Mouse (Mus musculus) CH12.LX (cell line): Measurements from ENCODE around the gene Cep97.

Experiments
- CTCF ChIP-seq, 2 experiments: IDR thresholded peaks in 1 of 2; conservative IDR thresholded peaks in 1 of 2; 2 replicates each; pipeline ENCODE4 v1.5.1; 2011 to 2012; ENCODE audit warnings: low read depth in 2 of 2, low read length in 2 of 2, improper control_type of control experiment in 1 of 2, inconsistent platforms in 1 of 2, mild to moderate bottlenecking in 1 of 2, moderate library complexity in 1 of 2
- EP300 ChIP-seq: IDR thresholded peaks from 2 replicates; pipeline ENCODE4 v1.6.1; 2011; ENCODE audit warnings: low read length, improper control_type of control experiment
- ETS1 ChIP-seq: conservative IDR thresholded peaks from 2 replicates; pipeline ENCODE4 v1.6.1; 2012; ENCODE audit warnings: low read depth, mild to moderate bottlenecking, inconsistent platforms, low read length, improper control_type of control experiment, moderate library complexity
- KAT2A ChIP-seq: IDR thresholded peaks from 2 replicates; pipeline ENCODE4 v1.6.1; 2012; ENCODE audit warnings: low read length, improper control_type of control experiment, inconsistent platforms; ENCODE audit not compliant: insufficient replicate concordance
- MAX ChIP-seq: IDR thresholded peaks from 2 replicates; pipeline ENCODE4 v1.6.1; 2011; ENCODE audit warnings: low read length, improper control_type of control experiment
- MAZ ChIP-seq: IDR thresholded peaks from 2 replicates; pipeline ENCODE4 v1.6.1; 2012; ENCODE audit warnings: low read depth, mild to moderate bottlenecking, inconsistent platforms, low read length, improper control_type of control experiment, moderate library complexity
- POLR2A ChIP-seq: IDR thresholded peaks from 2 replicates; pipeline ENCODE4 v1.6.1; 2011; ENCODE audit warnings: low read depth, mild to moderate bottlenecking, improper control_type of control experiment, low read length
- RCOR1 ChIP-seq: conservative IDR thresholded peaks from 2 replicates; pipeline ENCODE4 v1.6.1; 2012; ENCODE audit warnings: low read depth, mild to moderate bottlenecking, inconsistent platforms, low read length, improper control_type of control experiment
- ZC3H11A ChIP-seq: IDR thresholded peaks from 2 replicates; pipeline ENCODE4 v1.6.1; 2012; ENCODE audit warnings: low read depth, mild to moderate bottlenecking, inconsistent platforms, low read length, improper control_type of control experiment

DNA sequence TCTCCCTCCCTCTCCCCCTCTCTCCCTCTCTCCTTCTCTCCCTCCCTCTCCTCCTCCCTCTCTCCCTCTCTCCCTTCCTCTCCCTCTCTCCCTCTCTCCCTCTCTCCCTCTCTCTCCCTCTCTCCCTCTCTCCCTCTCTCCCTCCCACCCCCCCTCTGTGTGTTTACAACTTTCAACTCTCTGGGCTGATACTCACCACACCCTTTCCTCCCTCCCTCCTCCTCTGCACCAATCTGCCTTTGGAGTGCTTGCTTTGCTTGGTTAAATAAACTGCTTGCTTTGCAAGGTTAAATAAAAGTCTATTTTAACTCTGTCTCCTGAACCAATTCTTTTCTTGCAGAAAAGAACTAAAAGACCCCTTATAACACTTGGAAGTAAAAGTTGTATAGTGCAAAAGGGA, 18.1 kb upstream of the Cep97 start:
- no peak for TF ChIP-seq ZC3H11A
- no peak for TF ChIP-seq EP300
- TF ChIP-seq ETS1 = no peak
- TF ChIP-seq KAT2A = no peak
- no peak for TF ChIP-seq CTCF (conservative IDR thresholded peaks at IDR 0.05 in 1 of 2, IDR thresholded peaks at IDR 0.05 in 1 of 2; ENCODE audit: low read depth in 2 of 2, low read length in 2 of 2)
- TF ChIP-seq POLR2A = no peak
- no peak for TF ChIP-seq MAX
- no peak for TF ChIP-seq MAZ
- no peak for TF ChIP-seq RCOR1
